Mouse (Mus musculus) heart, embryonic 13.5 days (tissue): ENCODE results near the gene Ttll5. TPM values are rescaled to one million over a fixed set of nuclear protein-coding genes. Genes with fewer than 3 reads are reported as not detected.
A peak's percentile ranks its signal among the peaks of the same experiment; 100 is the strongest.

Experiments
- ATAC-seq: fragments of 200-750 bp; cut with Nextera tagmentation; 2 replicates; pipeline ENCODE4 v1.8.0; 2017; ENCODE audit warnings: moderate TSS enrichment; ENCODE audit not compliant: insufficient number of reproducible peaks, low FRiP score, low TSS enrichment; ENCODE audit errors: extremely low read depth
- H3K27ac ChIP-seq: fragments of 300-500 bp; sonication (generic); replicated peaks from 2 replicates; pipeline ENCODE4 v1.5.1; 2015; ENCODE audit warnings: moderate library complexity, mild to moderate bottlenecking, inconsistent platforms
- H3K27me3 ChIP-seq: fragments of 300-500 bp; sonication (generic); replicated peaks from 2 replicates; pipeline ENCODE4 v1.6.1; 2015; ENCODE audit warnings: mild to moderate bottlenecking, inconsistent platforms
- H3K36me3 ChIP-seq: fragments of 300-500 bp; sonication (generic); 2 replicates; pipeline ENCODE4 v1.6.1; 2015; ENCODE audit warnings: mild to moderate bottlenecking, inconsistent platforms
- H3K4me1 ChIP-seq: fragments of 300-500 bp; sonication (generic); 2 replicates; pipeline ENCODE4 v1.6.1; 2015; ENCODE audit warnings: inconsistent platforms
- H3K4me2 ChIP-seq: fragments of 300-500 bp; sonication (generic); 2 replicates; pipeline ENCODE4 v1.6.1; 2015; ENCODE audit warnings: inconsistent platforms, mild to moderate bottlenecking, moderate library complexity
- H3K4me3 ChIP-seq: fragments of 300-500 bp; sonication (generic); 2 replicates; pipeline ENCODE4 v1.5.1; 2015; ENCODE audit warnings: moderate library complexity, mild to moderate bottlenecking, inconsistent platforms
- H3K9ac ChIP-seq: fragments of 300-500 bp; sonication (generic); 2 replicates; pipeline ENCODE4 v1.6.1; 2015; ENCODE audit warnings: inconsistent platforms, mild to moderate bottlenecking, moderate library complexity
- H3K9me3 ChIP-seq: fragments of 300-500 bp; sonication (generic); 2 replicates; pipeline ENCODE4 v1.6.1; 2016; ENCODE audit warnings: inconsistent platforms
- WGBS: fragments of 180-500 bp; shearing (Covaris S2); methylation state at CpG from one replicate; pipeline ENCODE4 v1.1.7; 2015; ENCODE audit warnings: mixed read lengths; 5-methylcytosine and 5-hydroxymethylcytosine counted together
- polyA plus RNA-seq: library from polyadenylated mRNA; unstranded; fragments of >200 nt; fragmentation: Nextera tagmentation; extraction: Ambion mirVana; gene quantifications from 2 replicates; pipeline ENCODE4 v1.2.1, GENCODE M21; 2015

The Ttll5 gene
- polyA plus RNA-seq, result 10.2 and 12.0 TPM in 2 replicates

DNA sequence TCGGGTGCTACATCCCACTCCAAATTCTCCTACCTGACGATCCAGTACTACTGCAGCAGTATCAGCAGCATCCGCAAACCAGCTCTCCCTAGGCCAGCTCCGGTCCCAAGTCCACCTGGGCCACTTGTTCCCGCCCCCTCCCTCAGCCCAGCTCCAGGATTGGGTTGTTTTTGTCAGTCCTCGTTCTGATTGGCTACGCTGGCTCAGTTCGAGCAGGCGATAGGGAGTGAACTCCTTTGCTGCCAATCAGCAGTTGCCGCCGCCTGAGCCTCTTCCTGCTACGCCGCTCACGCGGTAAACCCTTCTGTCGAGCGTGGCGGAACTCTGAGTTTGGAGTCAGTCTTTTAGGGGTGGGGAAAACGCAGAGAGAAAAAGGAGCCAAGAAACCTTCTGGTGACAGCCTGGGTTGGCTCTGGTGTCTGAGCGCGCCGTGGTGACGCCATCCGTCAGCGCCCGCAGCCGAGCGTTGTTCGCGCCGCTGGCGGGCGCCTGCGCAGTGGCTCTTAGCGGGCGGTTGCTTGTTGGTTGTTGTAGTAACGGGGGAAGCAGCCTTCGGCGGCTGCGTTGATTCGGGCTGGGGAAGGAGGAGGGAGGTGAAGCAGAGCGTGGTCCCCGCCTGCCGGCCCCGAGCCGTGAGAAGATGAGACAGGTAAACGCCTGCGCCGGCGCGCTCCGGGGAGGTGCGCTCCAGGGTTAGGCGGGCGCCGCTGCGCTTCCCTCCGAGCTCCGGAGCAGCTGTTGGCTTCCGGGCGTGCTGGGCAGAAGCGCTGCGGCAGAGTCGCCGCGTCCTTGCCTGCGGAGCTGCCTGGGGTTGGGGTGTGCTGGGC, at the start of gene Ttll5, which contains the start of gene Erg28:
Gene Ttll5, plus strand, starts transcription at position 222 of the 827 bp plus-strand sequence.
Gene Erg28, minus strand, starts transcription at position 113 of the 827 bp plus-strand sequence.
- WGBS, result under 1% methylated on average over 67 of the region's 67 CpGs
- H3K9me3 ChIP-seq, result no peaks in the 10 kb centered on the region
- peak within 1 kb of the TSS; percentile 87 for H3K9ac ChIP-seq
- H3K27ac ChIP-seq, result peak within 1 kb of the TSS; percentile 98
- H3K36me3 ChIP-seq, result peaks cover 44% of the 10 kb centered on the region
- peak within 1 kb of the TSS; percentile 81 for H3K4me2 ChIP-seq
- ATAC-seq, result peak; percentile 97
- peaks cover 47% of the 10 kb centered on the region for H3K4me1 ChIP-seq
- H3K27me3 ChIP-seq, result no peaks in the 10 kb centered on the region
- H3K4me3 ChIP-seq, result peak within 1 kb of the TSS; percentile 82

DNA sequence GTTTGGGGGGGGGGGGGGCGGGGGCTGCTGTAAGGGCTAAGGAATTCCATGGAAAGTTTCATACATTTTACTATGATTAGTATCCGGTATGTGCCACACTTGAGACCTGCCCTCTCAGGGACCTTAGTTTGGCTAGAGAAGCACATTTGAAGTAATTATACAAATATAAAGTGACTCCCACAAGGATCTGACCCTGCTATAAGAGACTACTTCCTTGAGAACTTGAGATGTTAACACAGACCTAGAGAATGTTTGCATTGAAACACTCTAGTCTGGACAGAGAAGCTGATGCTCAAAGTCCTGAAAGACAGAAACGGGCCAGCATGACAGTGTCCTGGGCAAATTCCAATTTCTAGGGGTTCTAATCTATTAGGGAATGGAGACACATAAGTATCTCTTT, 45.5 kb upstream of the Ttll5 start:
- 63% methylated on average over 3 of the region's 3 CpGs for WGBS
- H3K4me2 ChIP-seq, result no peak overlapping the region
- no peak overlapping the region for H3K4me3 ChIP-seq
- no peaks in the 10 kb centered on the region for H3K4me1 ChIP-seq
- H3K9me3 ChIP-seq, result peaks cover 3% of the 10 kb centered on the region; the same call in 1 of the 2 replicates
- H3K27ac ChIP-seq, result no peak overlapping the region
- no peak overlapping the region for H3K9ac ChIP-seq
- no peaks in the 10 kb centered on the region for H3K27me3 ChIP-seq
- H3K36me3 ChIP-seq, result no peaks in the 10 kb centered on the region; the same call in 1 of the 2 replicates
- ATAC-seq, result no peak

DNA sequence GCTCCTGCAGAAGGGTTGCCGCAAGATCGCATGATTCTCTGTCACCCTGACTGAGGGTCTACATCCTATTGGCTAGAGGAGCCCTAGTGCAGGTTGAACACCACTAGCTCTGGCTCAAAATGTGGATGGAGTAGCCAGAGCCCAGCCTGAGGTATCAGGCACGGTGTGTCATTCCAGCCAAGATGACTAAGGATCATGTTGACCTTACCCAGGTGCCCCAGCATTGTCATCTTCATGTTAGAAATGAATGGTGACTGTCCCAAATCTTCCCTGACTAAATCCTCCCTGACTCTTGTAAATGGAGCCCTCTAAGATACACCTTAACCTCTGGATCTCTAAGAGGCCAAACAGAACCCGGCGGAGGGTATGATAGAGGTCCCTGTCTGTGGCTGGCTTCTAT, 44.8 kb upstream of the Ttll5 start:
- Histone ChIP-seq H3K4me2 (no peak overlapping the region), H3K4me1 (no peaks in the 10 kb centered on the region), H3K9ac (no peak overlapping the region), H3K36me3 (no peaks in the 10 kb centered on the region), H3K27ac (no peak overlapping the region), H3K27me3 (no peaks in the 10 kb centered on the region), H3K4me3 (no peak overlapping the region), H3K9me3 (no peaks in the 10 kb centered on the region)
- WGBS, result 79% methylated on average over 5 of the region's 5 CpGs
- ATAC-seq, result no peak

GRCm38 (mm10) chr12:85781606-85782005, 42.9 kb upstream of the Ttll5 start:
- Histone ChIP-seq H3K27me3 (no peaks in the 10 kb centered on the region), H3K4me2 (no peak overlapping the region), H3K9me3 (no peaks in the 10 kb centered on the region), H3K27ac (no peak overlapping the region), H3K9ac (no peak overlapping the region), H3K36me3 (no peaks in the 10 kb centered on the region), H3K4me1 (no peaks in the 10 kb centered on the region), H3K4me3 (no peak overlapping the region)
- WGBS, result 82% methylated on average over 3 of the region's 3 CpGs
- no peak for ATAC-seq

DNA sequence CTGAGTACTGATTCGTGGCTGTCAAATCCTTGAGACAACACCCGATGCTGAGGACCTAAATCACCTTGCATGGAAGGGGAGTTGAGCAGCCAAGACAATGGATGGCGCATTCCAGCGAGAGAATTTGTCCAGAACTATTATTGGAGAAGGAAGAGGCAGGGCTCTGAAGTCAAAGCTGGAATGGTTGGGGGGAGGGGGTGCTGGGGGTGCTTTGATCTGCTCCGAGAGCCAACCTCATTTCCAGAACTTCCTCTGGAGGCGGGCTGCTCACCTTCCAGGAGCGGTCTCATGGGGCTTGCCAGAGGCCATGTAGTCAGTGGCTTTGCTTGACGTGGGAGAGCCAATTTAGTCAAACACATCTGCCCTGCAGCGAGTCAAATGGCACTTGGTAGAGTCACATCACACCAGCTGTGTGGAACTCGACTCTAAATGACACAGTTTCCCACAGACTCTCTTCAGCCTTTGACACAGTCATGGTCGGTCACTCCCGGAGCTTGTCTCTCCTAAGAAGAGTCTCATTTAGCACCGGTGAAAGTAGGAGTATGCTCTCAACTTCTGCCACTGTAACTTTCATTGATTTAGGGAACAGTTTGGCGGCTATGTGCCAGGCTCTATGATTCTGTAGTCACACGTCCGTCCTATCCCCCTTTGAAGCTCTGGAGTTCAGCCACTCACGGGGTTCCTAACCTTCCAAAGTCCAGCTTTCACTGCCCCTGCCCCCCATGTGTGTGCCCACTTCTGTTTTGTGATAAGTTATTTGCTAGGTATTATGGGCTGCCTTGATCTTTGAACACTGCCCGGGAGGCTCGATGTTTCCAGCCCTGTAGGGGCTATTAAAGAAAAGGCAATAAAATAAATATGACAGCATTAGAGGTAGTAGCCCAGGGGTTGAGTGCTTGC, 39.3 kb upstream of the Ttll5 start:
- H3K36me3 ChIP-seq, result 0 out of 2 replicates have a peak, but pooled peaks cover 2% of the 10 kb centered on the region
- H3K9me3 ChIP-seq, result no peaks in the 10 kb centered on the region
- no peak for ATAC-seq
- no peak overlapping the region for H3K27ac ChIP-seq
- WGBS, result 67% methylated on average over 19 of the region's 19 CpGs
- no peak overlapping the region for H3K4me2 ChIP-seq
- H3K4me1 ChIP-seq, result no peaks in the 10 kb centered on the region
- no peaks in the 10 kb centered on the region for H3K27me3 ChIP-seq
- no peak overlapping the region for H3K4me3 ChIP-seq
- no peak overlapping the region for H3K9ac ChIP-seq

- Histone ChIP-seq H3K4me1 (peaks cover 10% of the 10 kb centered on the region), H3K27me3 (no peaks in the 10 kb centered on the region), H3K4me2 (no peak overlapping the region), H3K36me3 (no peaks in the 10 kb centered on the region), H3K27ac (no peak overlapping the region), H3K9ac (no peak overlapping the region), H3K4me3 (no peak overlapping the region), H3K9me3 (no peaks in the 10 kb centered on the region)
- 75% methylated on average over 4 of the region's 4 CpGs for WGBS
- ATAC-seq, result no peak
These were observed 32.3 kb upstream of the Ttll5 start for GRCm38 (mm10) chr12:85792158-85792557.

DNA sequence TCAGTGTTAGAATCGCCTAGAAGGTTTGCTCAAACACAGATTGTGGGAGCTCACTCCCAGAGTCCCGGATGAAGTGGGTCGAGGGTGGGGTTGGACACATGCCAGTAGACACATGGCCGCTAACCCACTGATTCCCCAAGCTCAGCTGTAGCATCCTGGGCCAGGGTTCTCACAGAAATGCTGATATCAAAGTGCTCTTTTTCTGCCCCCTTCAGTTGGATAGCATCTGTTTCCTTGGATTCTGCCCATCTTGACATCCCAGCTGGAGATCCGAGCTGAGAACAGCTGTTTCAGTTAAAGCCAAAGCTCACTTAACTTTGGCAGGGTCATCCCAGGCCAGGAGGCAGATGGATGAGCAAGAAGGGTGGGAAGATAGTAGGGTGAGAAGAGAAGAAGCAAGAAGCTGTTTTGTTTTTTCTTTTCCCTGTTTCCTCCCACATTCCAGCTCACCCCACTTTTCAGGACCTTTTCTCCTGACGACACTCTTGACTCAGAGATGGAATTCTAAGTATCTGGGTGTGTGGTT, 31.6 kb upstream of the Ttll5 start:
- Histone ChIP-seq H3K4me2 (no peak overlapping the region), H3K4me3 (no peak overlapping the region), H3K9me3 (no peaks in the 10 kb centered on the region), H3K36me3 (no peaks in the 10 kb centered on the region), H3K27me3 (no peaks in the 10 kb centered on the region), H3K9ac (no peak overlapping the region), H3K27ac (no peak overlapping the region), H3K4me1 (peaks cover 10% of the 10 kb centered on the region)
- 41% methylated on average over 6 of the region's 6 CpGs for WGBS
- no peak for ATAC-seq

GRCm38 (mm10) chr12:85794094-85794493, 30.4 kb upstream of the Ttll5 start:
- ATAC-seq, result no peak
- WGBS, result 61% methylated on average over 2 of the region's 2 CpGs
- H3K9ac ChIP-seq, result no peak overlapping the region

DNA sequence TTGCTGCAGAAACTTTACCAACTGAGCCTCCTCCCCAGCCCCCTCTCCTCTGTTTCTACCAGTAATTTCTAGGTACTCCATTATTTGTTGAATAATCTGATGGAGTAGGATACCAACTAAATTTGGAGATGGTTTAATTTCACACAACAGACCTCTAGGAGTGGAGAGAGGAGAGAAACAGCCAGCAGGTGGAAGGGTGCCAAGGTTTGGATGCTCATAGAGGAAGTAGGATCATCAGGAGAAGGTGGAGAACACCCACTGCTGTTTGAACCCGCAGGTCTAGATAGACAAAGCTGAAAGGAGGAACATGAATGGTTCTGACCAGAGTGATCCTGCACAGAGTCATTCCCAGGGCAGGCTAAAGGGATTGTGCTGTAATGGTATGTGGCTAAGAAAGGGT, 28.9 kb upstream of the Ttll5 start:
- Histone ChIP-seq H3K9me3 (no peaks in the 10 kb centered on the region), H3K4me3 (no peak overlapping the region), H3K4me2 (no peak overlapping the region), H3K27me3 (no peaks in the 10 kb centered on the region), H3K4me1 (peaks cover 10% of the 10 kb centered on the region), H3K27ac (no peak overlapping the region), H3K36me3 (no peaks in the 10 kb centered on the region), H3K9ac (no peak overlapping the region)
- WGBS, result 55% methylated on average over 1 of the region's 1 CpGs
- no peak for ATAC-seq

More at GRCm38 (mm10) chr12:85794094-85794493, 30.4 kb upstream of the Ttll5 start:
- no peaks in the 10 kb centered on the region for H3K27me3 ChIP-seq
- H3K4me2 ChIP-seq, result no peak overlapping the region
- peaks cover 10% of the 10 kb centered on the region for H3K4me1 ChIP-seq
- H3K9me3 ChIP-seq, result no peaks in the 10 kb centered on the region
- no peaks in the 10 kb centered on the region for H3K36me3 ChIP-seq
- H3K4me3 ChIP-seq, result no peak overlapping the region
- H3K27ac ChIP-seq, result no peak overlapping the region

DNA sequence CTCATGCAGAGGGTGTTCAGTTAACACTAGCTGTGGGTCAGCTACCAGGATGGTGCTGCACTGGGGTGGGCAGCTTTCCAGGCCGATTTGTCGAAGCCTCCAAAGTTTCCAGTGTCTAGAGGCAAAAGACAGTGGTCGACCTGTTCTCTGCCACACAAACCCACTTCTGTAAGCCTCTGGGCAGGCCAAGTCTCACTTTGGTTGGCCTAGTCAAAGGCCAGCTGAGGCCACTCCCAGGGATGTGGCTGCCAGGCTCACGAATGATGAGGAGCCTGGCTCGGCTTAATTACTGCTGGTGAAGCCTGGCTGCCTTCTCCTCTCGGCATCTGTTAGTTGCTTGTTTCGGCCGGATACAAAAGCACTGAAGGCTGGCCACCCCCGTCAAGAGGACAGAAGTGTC, 24.4 kb upstream of the Ttll5 start:
- Histone ChIP-seq H3K4me3 (no peak overlapping the region), H3K9ac (no peak overlapping the region), H3K9me3 (no peaks in the 10 kb centered on the region), H3K36me3 (peaks cover 4% of the 10 kb centered on the region; the same call in 1 of the 2 replicates), H3K27me3 (no peaks in the 10 kb centered on the region), H3K4me2 (no peak overlapping the region), H3K27ac (no peak overlapping the region), H3K4me1 (no peaks in the 10 kb centered on the region)
- no peak for ATAC-seq
- WGBS, result 54% methylated on average over 9 of the region's 9 CpGs

GRCm38 (mm10) chr12:85809726-85810125, 14.7 kb upstream of the Ttll5 start:
- H3K27ac ChIP-seq, result peak overlapping the region; percentile 67
- H3K27me3 ChIP-seq, result no peaks in the 10 kb centered on the region
- peak overlapping the region; percentile 27 for H3K4me2 ChIP-seq
- no peak for ATAC-seq
- H3K4me1 ChIP-seq, result peaks cover 39% of the 10 kb centered on the region
- H3K9me3 ChIP-seq, result no peaks in the 10 kb centered on the region; the same call in 1 of the 2 replicates
- H3K9ac ChIP-seq, result 0 out of 2 replicates have a peak overlapping the region, but pooled peaks have one; percentile 11
- WGBS, result 14% methylated on average over 6 of the region's 6 CpGs
- H3K36me3 ChIP-seq, result peaks cover 38% of the 10 kb centered on the region
- H3K4me3 ChIP-seq, result no peak overlapping the region
